In genomic region chr17:46703971-46704886, GRCm38 (mm10) we compare ENCODE assay signal across 8 mouse cellular contexts. TPM values are rescaled to one million over a fixed set of nuclear protein-coding genes. Genes with fewer than 3 reads are reported as not detected.
A peak's percentile ranks its signal among the peaks of the same experiment; 100 is the strongest.
DNase-seq lines count a peak whose midpoint lies in the region; ATAC-seq and TF ChIP-seq lines count a peak whose summit lies in the region.

No protein-coding gene starts in this region.

- ATAC-seq in heart, postnatal 0 days (ENCODE audit: insufficient read depth, low read depth), result peak; percentile 71

- peak overlapping the region; percentile 83 for H3K9ac ChIP-seq in heart, postnatal 0 days (replicated peaks; ENCODE audit: low read depth, low read length)

- H3K9me3 ChIP-seq in heart, postnatal 0 days (replicated peaks; ENCODE audit: control insufficient read depth, low read length), result no peaks in the 10 kb centered on the region

- DNase-seq in left cerebral cortex, adult 2 months (ENCODE audit: extremely low spot score in 1 of 2, low spot score in 2 of 2), result no peak
- no peak for DNase-seq in left cerebral cortex, adult 9 months (ENCODE audit: low spot score in 2 of 2)
- DNase-seq in heart, postnatal 0 days (ENCODE audit: low spot score), result peak; percentile 30
- peak; percentile 40 for DNase-seq in lung, postnatal 10 days
- no peak for DNase-seq in ovary, postnatal 14 days (ENCODE audit: low spot score)
- DNase-seq in urinary bladder, postnatal 10 days (ENCODE audit: low spot score), result no peak
- DNase-seq in right cerebral cortex, postnatal 25 days, result no peak

- H3K4me2 ChIP-seq in heart, postnatal 0 days (ENCODE audit: low read depth, low read length), result peak overlapping the region; percentile 88

- no peaks in the 10 kb centered on the region for H3K27me3 ChIP-seq in heart, postnatal 0 days (ENCODE audit: control insufficient read depth, insufficient read depth, low read length)

- no peak for TF ChIP-seq EP300 in heart, postnatal 0 days (IDR thresholded peaks at IDR 0.05; ENCODE audit: low read depth)

- WGBS in heart, postnatal 0 days, result 5% methylated on average over 29 of the region's 41 CpGs

- peaks cover 4% of the 10 kb centered on the region; the same call in 1 of the 2 replicates for H3K36me3 ChIP-seq in heart, postnatal 0 days (replicated peaks; ENCODE audit: control insufficient read depth, insufficient read depth, low read length)

- peak overlapping the region; percentile 87 for H3K27ac ChIP-seq in left cerebral cortex, adult 2 months
- peak overlapping the region; percentile 25 for H3K27ac ChIP-seq in bone marrow macrophage, adult 2 months (ENCODE audit: insufficient read depth, low read depth, low read length)
- H3K27ac ChIP-seq in heart, postnatal 0 days (ENCODE audit: low read depth), result peak overlapping the region; percentile 90

- TF ChIP-seq POLR2A in bone marrow macrophage, adult 2 months (IDR thresholded peaks at IDR 0.05; ENCODE audit: borderline replicate concordance, low read depth, low read length), result no peak

- no peak for TF ChIP-seq CTCF in left cerebral cortex, adult 2 months (IDR thresholded peaks at IDR 0.05)
- no peak for TF ChIP-seq CTCF in bone marrow macrophage, adult 2 months (IDR thresholded peaks at IDR 0.05; ENCODE audit: low read depth, low read length)
- TF ChIP-seq CTCF in heart, postnatal 0 days (IDR thresholded peaks at IDR 0.05; ENCODE audit: low read depth), result no peak

- intact Hi-C loops in left cerebral cortex, adult 2 months (cut with DNase I), result loop anchor here (2.0 to 5.0 kb wide), 2 partner anchors 23 to 152 kb away; partner anchors contain the start of gene Klhdc3

- H3K4me1 ChIP-seq in bone marrow macrophage, adult 2 months (ENCODE audit: control insufficient read depth, insufficient read depth, low read length), result peaks cover 9% of the 10 kb centered on the region
- H3K4me1 ChIP-seq in heart, postnatal 0 days (ENCODE audit: control insufficient read depth, insufficient read depth), result peaks cover 15% of the 10 kb centered on the region

- peak overlapping the region; percentile 88 for H3K4me3 ChIP-seq in left cerebral cortex, adult 2 months
- H3K4me3 ChIP-seq in bone marrow macrophage, adult 2 months (ENCODE audit: insufficient read depth, low read length), result peak overlapping the region; percentile 76
- peak overlapping the region; percentile 86 for H3K4me3 ChIP-seq in heart, postnatal 0 days (ENCODE audit: low read depth, low read length)

RNA-seq across cellular contexts. Expression of gene Ppp2r5d, which starts 0.7 kb away (rescaled TPM):
- 10 to 100 TPM; 79.5 to 83.9 TPM for total RNA-seq in left cerebral cortex, adult 2 months (2021)
- 34.4 and 38.2 TPM in 2 replicates for polyA plus RNA-seq in bone marrow macrophage, adult 2 months (2012; ENCODE audit: insufficient read depth, insufficient read length, missing spikeins)
- 46.3 and 46.6 TPM in 2 replicates for total RNA-seq in heart, postnatal 0 days (2014; rRNA removed; ENCODE audit: low replicate concordance)
- 25.2 and 27.1 TPM in 2 replicates for polyA plus RNA-seq in heart, postnatal 0 days (2015; fragmentation: Nextera tagmentation; extraction: Ambion mirVana)

RNA-seq across cellular contexts. Expression of gene Pex6, which starts 7.0 kb away (rescaled TPM):
- total RNA-seq in left cerebral cortex, adult 2 months (2021), result 10 to 100 TPM; 54.6 to 55.5 TPM
- 26.6 and 27.8 TPM in 2 replicates for polyA plus RNA-seq in bone marrow macrophage, adult 2 months (2012; ENCODE audit: insufficient read depth, insufficient read length, missing spikeins)
- total RNA-seq in heart, postnatal 0 days (2014; rRNA removed; ENCODE audit: low replicate concordance), result 22.2 and 22.7 TPM in 2 replicates
- 6.5 and 8.8 TPM in 2 replicates for polyA plus RNA-seq in heart, postnatal 0 days (2015; fragmentation: Nextera tagmentation; extraction: Ambion mirVana)

RNA-seq across cellular contexts. Expression of gene Klhdc3, which starts 23.5 kb away (rescaled TPM):
- 100 to 1,000 TPM; 195 to 200 TPM for total RNA-seq in left cerebral cortex, adult 2 months (2021)
- 50.3 and 52.9 TPM in 2 replicates for polyA plus RNA-seq in bone marrow macrophage, adult 2 months (2012; ENCODE audit: insufficient read depth, insufficient read length, missing spikeins)
- total RNA-seq in heart, postnatal 0 days (2014; rRNA removed; ENCODE audit: low replicate concordance), result 117 and 133 TPM in 2 replicates
- 175 and 178 TPM in 2 replicates for polyA plus RNA-seq in heart, postnatal 0 days (2015; fragmentation: Nextera tagmentation; extraction: Ambion mirVana)

RNA-seq across cellular contexts. Expression of gene Gnmt, which starts 24.7 kb away (rescaled TPM):
- total RNA-seq in left cerebral cortex, adult 2 months (2021), result 1 to 10 TPM in 1 of 2 experiments, under 1 TPM in 1; 0.70 to 2.1 TPM
- 1.2 TPM in 1 of 2 replicates, not detected in the other for polyA plus RNA-seq in bone marrow macrophage, adult 2 months (2012; ENCODE audit: insufficient read depth, insufficient read length, missing spikeins)
- 1.1 and 2.7 TPM in 2 replicates for total RNA-seq in heart, postnatal 0 days (2014; rRNA removed; ENCODE audit: low replicate concordance)
- 2.4 and 2.8 TPM in 2 replicates for polyA plus RNA-seq in heart, postnatal 0 days (2015; fragmentation: Nextera tagmentation; extraction: Ambion mirVana)

RNA-seq across cellular contexts. Expression of gene Mea1, which starts 25.6 kb away (rescaled TPM):
- 100 to 1,000 TPM; 114 to 122 TPM for total RNA-seq in left cerebral cortex, adult 2 months (2021)
- 69.3 and 70.9 TPM in 2 replicates for polyA plus RNA-seq in bone marrow macrophage, adult 2 months (2012; ENCODE audit: insufficient read depth, insufficient read length, missing spikeins)
- 40.2 and 44.0 TPM in 2 replicates for total RNA-seq in heart, postnatal 0 days (2014; rRNA removed; ENCODE audit: low replicate concordance)
- polyA plus RNA-seq in heart, postnatal 0 days (2015; fragmentation: Nextera tagmentation; extraction: Ambion mirVana), result 101 and 114 TPM in 2 replicates

Comparison
In these comparisons a context has a peak if more than half of its experiments do, and no peak if none do; other contexts are left out.
1. DNase-seq: peak in heart, postnatal 0 days (single experiment) and lung, postnatal 10 days (single experiment); none in left cerebral cortex, adult 2 months (0 of 2), left cerebral cortex, adult 9 months (0 of 2), ovary, postnatal 14 days (single experiment), urinary bladder, postnatal 10 days (single experiment) and right cerebral cortex, postnatal 25 days (single experiment).
2. H3K27ac ChIP-seq: peak in every context shown above with its lines; median percentile 90 in heart, postnatal 0 days; 87 in left cerebral cortex, adult 2 months; 25 in bone marrow macrophage, adult 2 months.
3. Peak in every context shown above with its lines, with median percentiles within 50 percentile points of each other: H3K4me3 ChIP-seq.